Mouse (Mus musculus): ENCODE measurements at regions not wholly inside any gene's neighbourhood (a gene's known extent, or its start where the extent isn't known, plus 50 kb on each side); places are given as distances from the start of the nearest gene placed in this dataset.

DNA sequence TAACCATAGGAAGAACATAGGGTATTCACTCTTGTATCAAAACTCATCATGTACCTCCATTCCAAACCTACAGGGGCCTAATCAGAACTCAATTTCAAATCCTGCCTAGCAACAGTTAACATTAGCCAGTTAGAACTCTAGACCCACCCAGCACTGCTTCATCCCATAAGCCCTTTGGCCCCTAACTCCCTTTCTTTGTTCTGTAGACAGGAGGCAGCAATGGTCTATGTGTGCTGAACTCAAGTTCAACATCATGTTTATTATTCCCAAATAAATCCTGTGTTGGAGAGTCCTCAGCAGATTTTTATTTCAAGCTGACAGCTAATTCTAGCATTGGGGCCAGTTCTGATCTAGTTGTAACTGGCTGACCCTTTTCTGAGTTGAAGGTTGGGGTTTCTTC lies 112.2 kb downstream of the Ipo8 start:
- in situ Hi-C loops (cut with MboI; ENCODE audit: unreplicated experiment in 2 of 2): loop anchor here in 1 of 2 experiments (25.0 kb wide), 1 partner anchor 393 kb away; the partner anchor contains the start of gene Dennd5b

- in situ Hi-C loops (cut with MboI; ENCODE audit: unreplicated experiment in 2 of 2): loop anchor here in 1 of 2 experiments (25.0 kb wide), 1 partner anchor 402 kb away; the partner anchor contains the start of gene Dennd5b
Observed at GRCm38 (mm10) chr6:148710406-148710805, 120.9 kb downstream of the Ipo8 start.

- in situ Hi-C loops (cut with MboI; ENCODE audit: unreplicated experiment in 2 of 2): loop anchor here (5.0 to 25.0 kb wide), 5 partner anchors 204 to 494 kb away; partner anchors contain the start of genes Dennd5b (in 1 of the 2) and Ergic2 (in 1 of the 2)
Observed at GRCm38 (mm10) chr6:148708389-148708788, 122.9 kb downstream of the Ipo8 start.

GRCm38 (mm10) chr6:148705711-148706110 lies 125.6 kb downstream of the Ipo8 start:
- in situ Hi-C loops (cut with MboI; ENCODE audit: unreplicated experiment in 2 of 2): loop anchor here (5.0 to 25.0 kb wide), 5 partner anchors 207 to 491 kb away; partner anchors contain the start of genes Dennd5b (in 1 of the 2) and Ergic2 (in 1 of the 2)

DNA sequence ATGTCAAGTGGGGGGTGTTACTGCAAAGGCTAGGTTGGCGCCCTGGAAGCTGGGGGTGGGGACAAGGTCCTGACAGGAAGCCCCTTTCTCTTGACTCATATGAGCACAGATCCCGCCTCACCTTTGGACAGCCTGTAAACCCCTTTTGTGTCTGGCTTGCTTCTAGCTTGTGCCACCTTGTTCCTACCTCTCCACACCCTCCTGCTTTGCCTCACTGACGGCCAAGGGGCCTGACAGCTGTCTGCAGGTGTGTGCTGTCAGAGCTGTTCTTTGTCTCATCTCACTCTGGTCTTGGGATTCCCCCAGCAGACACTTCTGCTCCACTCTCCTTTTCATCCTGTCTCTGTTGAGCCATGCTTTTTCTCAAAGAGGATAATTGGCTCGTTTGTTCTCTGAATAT lies 137.9 kb downstream of the Ipo8 start:
- in situ Hi-C loops (cut with MboI; ENCODE audit: unreplicated experiment in 2 of 2): loop anchor here in 1 of 2 experiments (10.0 to 25.0 kb wide), 2 partner anchors 231 to 479 kb away; partner anchors contain the start of gene Ergic2

DNA sequence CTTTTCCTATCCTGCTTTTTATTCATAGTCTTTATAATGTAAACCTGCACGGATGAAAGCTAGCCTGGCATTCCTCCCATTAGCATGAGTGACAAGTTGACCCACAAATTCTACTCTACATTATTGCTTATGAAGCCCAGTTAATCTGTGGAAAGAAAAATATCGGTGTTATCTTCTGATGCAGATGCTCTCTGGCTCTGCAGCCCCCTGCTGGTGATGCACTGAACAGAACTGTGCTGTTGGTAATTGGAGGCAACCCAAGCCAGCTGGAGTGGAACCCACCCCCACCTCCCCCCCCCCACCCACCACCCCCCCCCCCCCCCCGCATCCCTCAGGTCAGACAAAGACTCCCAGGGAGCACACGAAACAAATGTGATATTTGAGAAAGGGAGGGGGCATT lies 143.5 kb downstream of the Ipo8 start:
- in situ Hi-C loops (cut with MboI; ENCODE audit: unreplicated experiment in 2 of 2): loop anchor here in 1 of 2 experiments (25.0 kb wide), 1 partner anchor 225 kb away; no protein-coding TSS in a partner anchor

DNA sequence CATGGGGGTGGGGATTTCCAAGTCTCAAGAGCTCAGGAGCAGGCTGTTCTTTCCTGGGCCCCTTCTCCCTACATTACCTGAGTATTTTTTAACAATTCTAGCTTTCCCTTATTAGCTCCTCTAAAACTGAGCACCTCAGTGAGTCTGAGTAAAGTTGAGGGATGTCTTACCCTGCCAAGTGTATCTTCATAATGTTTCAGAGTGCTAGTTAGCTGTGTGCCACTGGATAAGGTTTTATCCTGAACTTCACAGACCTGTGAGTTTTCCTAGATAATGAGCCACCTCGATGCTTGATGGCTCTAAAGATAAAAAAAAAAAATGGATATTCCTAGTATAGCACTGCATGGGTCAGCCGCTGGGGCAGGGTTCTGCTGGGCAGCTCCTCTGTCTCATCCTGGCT lies 171.1 kb downstream of the Ipo8 start:
- in situ Hi-C loops (cut with MboI; ENCODE audit: unreplicated experiment in 2 of 2): no loop called here

DNA sequence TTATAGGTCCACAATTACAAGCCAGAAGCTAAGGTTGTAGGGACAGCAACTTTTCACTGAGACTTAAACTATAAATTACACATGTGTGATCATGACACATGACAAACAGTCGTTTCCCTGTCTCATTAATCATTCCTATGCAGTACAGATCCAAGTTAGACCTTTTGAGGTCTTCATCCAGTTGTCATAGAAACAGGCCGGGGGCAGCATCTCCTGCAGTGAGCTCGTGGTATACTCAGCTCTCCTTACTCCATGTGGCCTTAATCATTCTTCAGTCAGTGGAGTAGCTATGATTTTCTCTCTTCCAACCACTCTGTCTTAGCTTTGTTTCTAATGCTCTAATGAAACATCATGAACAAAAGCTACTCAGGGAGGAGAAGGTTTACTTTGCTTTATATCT lies 178.1 kb downstream of the Ipo8 start:
- in situ Hi-C loops (cut with MboI; ENCODE audit: unreplicated experiment in 2 of 2): no loop called here

DNA sequence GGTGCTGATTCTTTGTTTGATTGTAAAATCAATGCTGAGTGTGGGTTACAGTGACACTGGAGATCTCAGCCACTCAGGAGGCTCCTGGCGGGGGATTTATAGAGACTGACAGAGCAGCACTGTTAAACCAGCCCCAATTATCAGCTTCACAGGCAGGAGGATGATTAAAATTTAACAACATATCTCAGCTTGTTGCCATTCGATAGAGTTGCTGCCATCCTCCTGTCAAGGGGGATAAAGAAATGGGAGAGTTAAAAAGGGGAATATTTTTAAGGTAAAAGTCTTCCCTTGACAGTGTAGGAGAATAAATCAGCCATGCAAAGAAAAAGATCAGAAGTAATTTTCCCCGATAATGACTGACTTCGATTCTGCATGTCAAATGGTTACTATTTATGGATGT lies 178.8 kb downstream of the Ipo8 start:
- in situ Hi-C loops (cut with MboI; ENCODE audit: unreplicated experiment in 2 of 2): no loop called here

DNA sequence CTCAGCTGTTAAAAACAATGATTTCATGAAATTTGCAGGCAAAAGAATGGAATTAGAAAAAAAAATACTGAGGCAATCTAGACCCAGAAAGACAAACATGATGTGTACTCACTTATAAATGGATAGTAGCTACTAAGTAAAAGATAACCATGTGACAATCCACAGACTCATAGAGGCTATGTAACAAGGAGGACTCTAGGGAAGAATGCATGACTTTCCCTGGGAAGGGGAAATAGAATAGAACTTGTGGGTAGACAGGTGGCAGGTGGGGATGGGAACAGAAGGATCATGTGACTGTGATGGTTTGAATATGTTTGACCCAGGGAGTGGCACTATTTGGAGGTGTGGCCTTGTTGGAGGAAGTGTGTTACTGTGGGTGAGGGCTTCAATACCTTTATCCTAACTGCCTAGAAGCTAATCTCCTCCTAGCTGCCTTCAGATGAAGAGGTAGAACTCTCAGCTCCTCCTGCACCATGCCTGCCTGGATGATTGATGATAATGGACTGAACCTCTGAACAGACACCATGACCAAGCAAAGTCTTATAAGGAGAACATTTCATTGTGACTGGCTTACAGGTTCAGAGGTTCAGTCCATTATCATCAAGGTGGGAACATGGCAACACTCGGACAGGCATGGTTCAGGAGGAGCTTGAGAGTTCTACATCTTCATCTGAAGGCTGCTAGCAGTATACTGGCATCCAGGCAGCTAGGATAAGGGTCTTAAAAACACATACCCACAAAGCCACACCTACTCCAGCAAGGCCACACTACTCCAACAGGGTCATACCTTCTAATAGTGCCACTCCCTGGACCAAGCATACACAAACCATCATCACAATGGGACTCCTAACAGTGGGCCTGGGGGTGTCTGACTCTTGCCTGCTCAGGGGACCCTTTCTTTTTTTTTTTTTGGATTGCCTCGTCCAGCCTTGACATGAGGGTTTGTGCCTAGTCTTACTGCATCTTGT lies 183.6 kb downstream of the Ipo8 start:
- in situ Hi-C loops (cut with MboI; ENCODE audit: unreplicated experiment in 2 of 2): no loop called here

DNA sequence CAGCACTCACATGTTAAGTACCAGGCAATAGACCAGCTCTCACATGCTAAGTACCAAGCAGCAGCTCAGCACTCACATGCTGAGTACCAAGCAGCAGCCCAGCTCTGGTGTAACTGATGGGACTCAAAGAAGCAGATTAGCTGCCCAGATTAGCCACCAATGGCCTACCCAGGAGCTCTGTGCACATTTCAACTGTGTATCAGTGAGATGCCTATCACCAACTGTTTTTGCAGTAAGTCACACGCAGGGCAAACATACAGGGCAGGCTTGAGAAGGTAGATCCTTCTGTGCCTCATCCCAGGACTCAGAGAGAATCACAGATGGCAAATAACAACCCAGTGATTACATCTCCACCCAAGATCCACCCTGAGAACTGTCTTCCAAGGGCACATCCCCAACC lies 190.7 kb downstream of the Ipo8 start:
- in situ Hi-C loops (cut with MboI; ENCODE audit: unreplicated experiment in 2 of 2): no loop called here

- in situ Hi-C loops (cut with MboI; ENCODE audit: unreplicated experiment in 2 of 2): no loop called here
Observed at GRCm38 (mm10) chr6:148634148-148634547, 190.0 kb upstream of the Tmtc1 start.

DNA sequence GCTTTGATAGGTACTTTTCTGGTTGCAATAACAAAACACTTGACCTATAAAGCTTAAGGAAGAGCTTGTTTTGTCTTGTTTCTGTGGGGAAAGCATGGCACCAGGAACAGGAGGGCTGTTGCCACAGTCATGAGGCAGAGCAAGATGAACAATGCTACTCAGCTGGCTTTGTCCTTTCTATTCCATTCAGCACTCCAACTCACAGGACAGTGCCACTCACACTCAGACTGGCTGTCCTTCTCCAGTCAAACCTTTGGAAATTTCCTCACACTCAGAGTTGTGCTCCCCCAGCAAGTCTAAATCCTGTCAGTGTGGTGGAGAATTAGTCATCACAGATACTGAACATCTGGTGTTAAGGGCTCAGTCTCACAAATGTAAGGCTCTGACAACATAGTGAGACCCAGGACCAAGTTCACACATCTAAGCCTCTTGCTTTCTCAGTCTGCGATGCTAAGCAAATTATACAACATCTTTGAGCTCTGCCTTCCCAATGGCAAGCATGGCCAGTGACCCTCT lies 183.0 kb upstream of the Tmtc1 start:
- in situ Hi-C loops (cut with MboI; ENCODE audit: unreplicated experiment in 2 of 2): no loop called here

- in situ Hi-C loops (cut with MboI; ENCODE audit: unreplicated experiment in 2 of 2): no loop called here
Observed at GRCm38 (mm10) chr6:148623119-148623770, 179.1 kb upstream of the Tmtc1 start.

DNA sequence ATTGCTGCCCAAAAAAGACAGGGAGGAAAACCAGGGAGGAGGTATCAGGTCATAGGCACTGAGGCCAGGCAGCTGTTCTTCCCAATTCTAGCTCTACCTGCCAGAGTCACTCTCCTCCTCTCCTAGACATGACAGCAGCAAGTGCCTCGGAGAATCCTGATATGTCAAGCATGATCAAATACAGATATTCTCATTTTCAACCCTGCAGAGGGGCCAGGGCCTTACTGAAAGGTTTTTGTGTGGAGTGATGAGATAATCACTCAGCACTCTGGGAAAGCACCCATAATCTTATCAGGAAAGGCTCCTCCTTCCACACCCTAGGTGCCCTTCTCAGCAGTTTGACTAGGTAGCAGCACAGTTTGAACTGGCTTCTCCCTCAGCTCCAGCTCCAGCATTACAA lies 175.8 kb upstream of the Tmtc1 start:
- in situ Hi-C loops (cut with MboI; ENCODE audit: unreplicated experiment in 2 of 2): no loop called here

DNA sequence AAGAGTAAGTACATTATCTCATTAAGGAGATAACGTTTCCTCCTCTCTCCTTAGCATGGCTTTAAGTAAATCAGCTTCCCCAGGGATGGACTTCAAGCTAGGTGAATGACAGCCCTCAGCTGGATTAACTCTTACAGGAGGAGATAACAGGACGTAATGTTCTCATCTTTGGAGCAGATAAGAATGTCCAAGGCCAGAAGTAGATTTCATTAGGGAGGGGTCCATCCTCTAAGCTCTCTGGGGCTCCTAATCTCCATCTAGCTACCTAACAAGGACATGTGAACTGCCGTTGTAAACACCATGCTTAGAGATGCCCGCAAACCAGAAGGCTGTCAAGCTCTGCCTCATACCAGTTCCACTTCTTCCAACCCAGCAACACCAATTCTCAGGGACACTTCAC lies 171.7 kb upstream of the Tmtc1 start:
- in situ Hi-C loops (cut with MboI; ENCODE audit: unreplicated experiment in 2 of 2): no loop called here

DNA sequence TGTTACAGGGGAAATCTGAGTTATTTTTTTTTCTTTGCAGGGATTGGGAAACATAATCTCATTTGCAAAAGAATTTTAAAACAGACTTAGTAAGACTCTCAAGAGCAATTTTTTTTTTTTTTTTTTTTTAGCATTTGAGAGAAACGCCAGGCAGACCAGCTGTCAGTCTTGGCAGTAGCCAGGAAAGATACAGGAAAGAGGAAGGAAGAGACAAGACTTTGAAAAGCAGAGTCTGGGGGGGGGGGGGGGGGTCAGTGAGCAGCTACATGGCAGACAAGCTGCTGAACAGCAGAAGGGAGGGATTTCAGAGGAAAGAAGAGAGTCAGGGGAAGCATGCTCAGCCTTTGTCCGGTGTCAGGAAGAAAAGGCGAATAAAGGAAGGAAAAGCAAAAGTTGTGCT lies 171.3 kb upstream of the Tmtc1 start:
- in situ Hi-C loops (cut with MboI; ENCODE audit: unreplicated experiment in 2 of 2): no loop called here

GRCm38 (mm10) chr6:148608881-148609280 lies 164.7 kb upstream of the Tmtc1 start:
- in situ Hi-C loops (cut with MboI; ENCODE audit: unreplicated experiment in 2 of 2): no loop called here

GRCm38 (mm10) chr6:148605226-148605625 lies 161.0 kb upstream of the Tmtc1 start:
- in situ Hi-C loops (cut with MboI; ENCODE audit: unreplicated experiment in 2 of 2): no loop called here

GRCm38 (mm10) chr6:148604790-148605189 lies 160.6 kb upstream of the Tmtc1 start:
- in situ Hi-C loops (cut with MboI; ENCODE audit: unreplicated experiment in 2 of 2): no loop called here

- in situ Hi-C loops (cut with MboI; ENCODE audit: unreplicated experiment in 2 of 2): no loop called here
Observed at GRCm38 (mm10) chr6:148603878-148604277, 159.7 kb upstream of the Tmtc1 start.
